Mouse (Mus musculus) heart, adult 2 months (tissue): ENCODE measurements around the gene Sema3a. TPM values are rescaled to one million over a fixed set of nuclear protein-coding genes. Genes with fewer than 3 reads are reported as not detected.

ENCODE experiments used
- DNase-seq, 2 experiments: peaks; one replicate each; pipeline ENCODE4 v3.0.0; 2021
- H3K27ac ChIP-seq: fragments of 200-600 bp; 2 replicates; pipeline ENCODE4 v1.8.1; 2022
- H3K27me3 ChIP-seq: fragments of 200-500 bp; 2 replicates; pipeline ENCODE4 v1.6.1; 2012; ENCODE audit warnings: mild to moderate bottlenecking, low read length, inconsistent platforms, mixed read lengths; ENCODE audit not compliant: control insufficient read depth, insufficient read depth
- H3K36me3 ChIP-seq: fragments of 200-500 bp; 2 replicates; pipeline ENCODE4 v1.6.1; 2012; ENCODE audit warnings: low read length, inconsistent platforms; ENCODE audit not compliant: control insufficient read depth, insufficient read depth
- H3K4me1 ChIP-seq: fragments of 200-500 bp; 2 replicates; pipeline ENCODE4 v1.6.1; 2011; ENCODE audit warnings: low read length; ENCODE audit not compliant: control insufficient read depth, insufficient read depth
- H3K4me3 ChIP-seq: fragments of 200-600 bp; 2 replicates; pipeline ENCODE4 v1.8.1; 2022
- H3K79me2 ChIP-seq: fragments of 200-500 bp; replicated peaks from 2 replicates; pipeline ENCODE4 v1.6.1; 2012; ENCODE audit warnings: mild to moderate bottlenecking, inconsistent platforms, low read length, moderate library complexity, mixed read lengths; ENCODE audit not compliant: control insufficient read depth, insufficient read depth
- H3K9ac ChIP-seq: fragments of 200-500 bp; 2 replicates; pipeline ENCODE4 v1.6.1; 2012; ENCODE audit warnings: low read depth, mild to moderate bottlenecking, control low read depth, inconsistent platforms, low read length, mixed read lengths
- CTCF ChIP-seq: fragments of 200-600 bp; IDR thresholded peaks from 2 replicates; pipeline ENCODE4 v1.8.1; 2022; ENCODE audit warnings: antibody characterized with exemption, mild to moderate bottlenecking, moderate library complexity
- EP300 ChIP-seq: fragments of 200-500 bp; IDR thresholded peaks from 2 replicates; pipeline ENCODE4 v1.6.1; 2011; ENCODE audit warnings: low read depth, low read length, control low read depth; ENCODE audit not compliant: insufficient read depth
- POLR2A ChIP-seq: fragments of 200-500 bp; IDR thresholded peaks from 2 replicates; pipeline ENCODE4 v1.6.1; 2011; ENCODE audit warnings: mild to moderate bottlenecking, low read depth, low read length, control low read depth; ENCODE audit not compliant: insufficient read depth
- WGBS: fragments of 180-500 bp; shearing (Covaris S2); methylation state at CpG from one replicate; pipeline ENCODE4 v1.1.7; 2018; 5-methylcytosine and 5-hydroxymethylcytosine counted together
- intact Hi-C: fragments of 180-260 bp; cut with DNase I; formaldehyde crosslinking; loops from one replicate; pipeline ENCODE4 v1.15.1; 2025
- polyA plus RNA-seq: library from polyadenylated mRNA; depleted of rRNA; stranded (reverse); fragments of >200 nt; gene quantifications from 2 replicates; pipeline ENCODE4 v1.2.3, GENCODE M21; 2012
- total RNA-seq, 2 experiments: library from RNA; stranded (reverse); gene quantifications; 2 replicates each; pipeline ENCODE4 v1.2.3; 2021

Gene Sema3a
- total and polyA plus RNA-seq, 3 experiments, result 0.55 to 1.8 (median 1.4) TPM

DNA sequence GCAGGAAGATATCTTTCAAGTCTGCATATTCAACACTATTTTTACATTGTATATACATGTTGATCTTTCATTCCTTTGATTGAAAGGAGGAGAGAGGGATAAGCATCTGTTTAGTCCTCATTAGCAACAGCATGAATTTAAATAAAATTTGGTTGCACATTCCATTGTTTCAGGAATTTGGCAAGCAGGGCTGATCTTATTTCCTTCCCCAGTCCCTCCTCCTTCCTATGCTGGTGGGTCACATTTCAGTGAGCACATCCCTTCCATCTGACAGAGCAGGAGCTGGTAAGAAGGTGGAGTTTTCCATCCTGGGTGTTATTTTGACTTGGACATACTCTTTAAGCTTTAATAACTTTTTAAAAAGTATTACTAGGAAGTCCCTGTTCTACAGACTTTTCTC, 315.9 kb downstream of the Sema3a start:
- Histone ChIP-seq H3K27ac (no peak overlapping the region), H3K27me3 (no peaks in the 10 kb centered on the region), H3K4me3 (no peak overlapping the region), H3K9ac (no peak overlapping the region), H3K36me3 (no peaks in the 10 kb centered on the region), H3K79me2 (no peaks in the 10 kb centered on the region), H3K4me1 (no peaks in the 10 kb centered on the region; the same call in 1 of the 2 replicates)
- peak in 1 of 2 experiments; percentile 2 for DNase-seq
- intact Hi-C loops, result no loop called here
- TF ChIP-seq CTCF (no peak), POLR2A (no peak), EP300 (no peak)

GRCm38 (mm10) chr5:13460182-13461001, 335.2 kb downstream of the Sema3a start:
- intact Hi-C loops, result no loop called here
- Histone ChIP-seq H3K4me3 (no peak overlapping the region), H3K4me1 (no peaks in the 10 kb centered on the region), H3K36me3 (no peaks in the 10 kb centered on the region), H3K27me3 (no peaks in the 10 kb centered on the region), H3K9ac (no peak overlapping the region), H3K79me2 (no peaks in the 10 kb centered on the region), H3K27ac (no peak overlapping the region)
- no peak for DNase-seq
- 63% methylated on average over 1 of the region's 1 CpGs for WGBS
- no peak for TF ChIP-seq POLR2A
- TF ChIP-seq EP300, result no peak
- no peak for TF ChIP-seq CTCF

GRCm38 (mm10) chr5:13468856-13469255, 343.6 kb downstream of the Sema3a start:
- Histone ChIP-seq H3K9ac (no peak overlapping the region), H3K4me3 (no peak overlapping the region), H3K4me1 (peaks cover 4% of the 10 kb centered on the region), H3K27ac (no peak overlapping the region), H3K79me2 (no peaks in the 10 kb centered on the region), H3K27me3 (no peaks in the 10 kb centered on the region), H3K36me3 (peaks cover 9% of the 10 kb centered on the region)
- 49% methylated on average over 7 of the region's 7 CpGs for WGBS
- 0 out of 2 replicates have a peak, but pooled peaks have one; percentile 22 for TF ChIP-seq EP300
- no peak for TF ChIP-seq POLR2A
- TF ChIP-seq CTCF, result no peak
- peak; percentile 19 to 32 for DNase-seq
- intact Hi-C loops, result no loop called here

GRCm38 (mm10) chr5:13469401-13469800, 344.2 kb downstream of the Sema3a start:
- Histone ChIP-seq H3K4me3 (no peak overlapping the region), H3K79me2 (no peaks in the 10 kb centered on the region), H3K36me3 (peaks cover 9% of the 10 kb centered on the region), H3K27me3 (no peaks in the 10 kb centered on the region), H3K27ac (no peak overlapping the region), H3K4me1 (peaks cover 4% of the 10 kb centered on the region), H3K9ac (no peak overlapping the region)
- no peak for DNase-seq
- TF ChIP-seq POLR2A (no peak), EP300 (no peak), CTCF (no peak)
- intact Hi-C loops, result no loop called here
- 61% methylated on average over 5 of the region's 5 CpGs for WGBS

DNA sequence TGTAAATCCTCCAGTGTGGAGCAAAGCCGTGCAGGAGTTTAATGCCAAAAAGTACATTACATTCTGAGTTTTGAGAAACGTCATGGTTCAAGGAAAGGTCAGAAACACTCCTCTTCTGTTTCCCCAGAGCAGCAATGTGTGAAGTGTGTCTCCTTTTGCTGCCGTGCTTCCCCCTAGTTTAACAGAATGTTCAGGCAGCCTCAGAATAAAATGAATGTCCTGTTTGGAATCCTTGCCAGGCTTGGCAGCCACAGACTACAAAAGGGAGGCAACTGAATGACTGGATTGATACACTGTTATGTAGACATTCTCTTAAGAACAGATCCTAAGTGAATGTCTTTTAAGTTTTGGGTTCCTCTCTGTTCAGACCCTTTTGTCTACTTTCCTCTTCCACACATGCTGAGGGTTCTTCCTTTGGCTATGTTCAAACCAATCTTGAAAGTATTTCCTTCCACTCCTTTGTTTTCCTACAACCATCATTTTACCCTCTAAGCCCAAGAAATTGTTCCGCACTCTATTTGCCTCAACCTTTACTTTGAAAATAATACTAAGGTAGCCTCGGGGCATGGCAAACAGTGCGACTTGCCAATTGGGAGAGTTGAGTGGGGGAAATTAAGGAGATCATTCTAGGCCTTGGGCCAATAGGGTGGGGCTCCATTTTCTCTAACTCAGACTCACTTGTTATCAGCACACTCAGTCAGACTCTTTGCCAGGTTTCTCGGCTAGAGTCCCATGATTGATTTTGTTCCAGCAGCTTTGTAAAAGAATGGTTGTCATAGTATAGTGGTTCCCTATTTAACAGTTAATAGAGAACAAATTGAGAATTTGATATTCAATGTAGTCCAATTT, 345.1 kb downstream of the Sema3a start:
- H3K4me3 ChIP-seq, result no peak overlapping the region
- peak overlapping the region; percentile 13; the same call in 1 of the 2 replicates for H3K27ac ChIP-seq
- WGBS, result 16% methylated on average over 7 of the region's 7 CpGs
- H3K27me3 ChIP-seq, result no peaks in the 10 kb centered on the region
- intact Hi-C loops, result loop anchor here (2.0 to 5.0 kb wide), 2 partner anchors 57 to 61 kb away; no protein-coding TSS in a partner anchor
- no peaks in the 10 kb centered on the region for H3K79me2 ChIP-seq
- peak; percentile 44 to 65 for DNase-seq
- TF ChIP-seq CTCF, result no peak
- TF ChIP-seq EP300, result no peak
- TF ChIP-seq POLR2A, result no peak
- peaks cover 4% of the 10 kb centered on the region for H3K4me1 ChIP-seq
- peaks cover 9% of the 10 kb centered on the region for H3K36me3 ChIP-seq
- no peak overlapping the region for H3K9ac ChIP-seq
